Mouse (Mus musculus) stomach, postnatal 0 days (tissue): ENCODE measurements around the gene D930048N14Rik.

Experiments used
- CTCF ChIP-seq: IDR thresholded peaks from 2 replicates; pipeline ENCODE4 v1.5.1; 2016; ENCODE audit warnings: antibody characterized with exemption, low read depth, mild to moderate bottlenecking, moderate library complexity
- EP300 ChIP-seq: optimal IDR thresholded peaks from 2 replicates; pipeline ENCODE3; 2016; ENCODE audit warnings: antibody characterized with exemption

DNA sequence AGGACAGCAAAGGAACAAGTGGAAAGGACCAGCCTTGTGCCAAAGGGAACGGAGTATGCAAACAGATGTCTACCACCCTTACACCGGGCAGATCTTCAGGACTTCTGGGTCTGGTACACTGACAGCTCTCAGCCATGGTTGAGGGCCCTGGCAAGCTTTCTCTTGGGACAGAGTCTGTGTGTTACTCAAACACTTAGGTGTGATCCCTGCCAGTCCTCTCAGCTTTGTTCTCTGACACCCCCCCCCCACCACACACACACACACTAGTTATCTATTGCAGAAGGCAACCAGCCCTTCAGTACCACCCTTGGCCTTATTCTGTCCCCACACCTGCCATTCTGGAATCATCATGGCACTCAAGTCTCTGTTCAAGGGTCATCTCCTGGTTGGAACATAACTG lies 29.0 kb upstream of the D930048N14Rik start:
- TF ChIP-seq EP300 = no peak
- no peak for TF ChIP-seq CTCF
